Mouse (Mus musculus) myocyte (in vitro differentiated cells): Measurements from ENCODE around the gene Gm20388. TPM values are rescaled to one million over a fixed set of nuclear protein-coding genes. Genes with fewer than 3 reads are reported as not detected.
"Not testable (repeated sequence)": the region's sequence is repeated elsewhere in the genome, so short reads cannot be mapped to it uniquely, and the experiment has no call there.

ENCODE experiments used
- H3K27me3 ChIP-seq: one replicate; pipeline ENCODE4 v1.6.1; 2011; ENCODE audit not compliant: control insufficient read depth, insufficient read depth, insufficient read length
- H3K36me3 ChIP-seq: one replicate; pipeline ENCODE4 v1.6.1; 2011; ENCODE audit not compliant: control insufficient read depth, insufficient read depth
- H3K4me2 ChIP-seq: one replicate; pipeline ENCODE4 v1.6.1; 2011; ENCODE audit warnings: low read depth, control low read depth
- H3K4me3 ChIP-seq: one replicate; pipeline ENCODE4 v1.5.1; 2011; ENCODE audit warnings: mild to moderate bottlenecking, control low read depth, moderate library complexity
- H3K79me2 ChIP-seq: one replicate; pipeline ENCODE4 v1.6.1; 2011; ENCODE audit not compliant: control insufficient read depth, insufficient read depth
- H3ac ChIP-seq: one replicate; pipeline ENCODE4 v1.6.1; 2011; ENCODE audit not compliant: control insufficient read depth, insufficient read length
- CEBPB ChIP-seq: IDR thresholded peaks from 2 replicates; pipeline ENCODE4 v1.6.1; 2011; ENCODE audit warnings: mild to moderate bottlenecking, moderate library complexity; ENCODE audit not compliant: poor library complexity, insufficient read depth, severe bottlenecking
- E2F4 ChIP-seq: IDR thresholded peaks from one replicate; pipeline ENCODE4 v1.6.1; 2011; ENCODE audit warnings: mild to moderate bottlenecking, control low read depth, moderate library complexity; ENCODE audit not compliant: insufficient read depth
- MAX ChIP-seq: IDR thresholded peaks from one replicate; pipeline ENCODE4 v1.6.1; 2011; ENCODE audit warnings: low read depth, mild to moderate bottlenecking, control low read depth
- MYOD1 ChIP-seq, 3 experiments: IDR thresholded peaks; one replicate each; pipeline ENCODE4 v1.6.1; 2011; ENCODE audit warnings: control low read depth in 2 of 3, low read depth in 2 of 3, mild to moderate bottlenecking in 2 of 3, moderate library complexity in 1 of 3; ENCODE audit not compliant: insufficient read length in 2 of 3, control insufficient read depth in 1 of 3
- MYOG ChIP-seq, 3 experiments: IDR thresholded peaks; one replicate each; pipeline ENCODE4 v1.6.1; 2011; ENCODE audit warnings: control low read depth in 2 of 3, low read depth in 2 of 3, mild to moderate bottlenecking in 2 of 3; ENCODE audit not compliant: insufficient read length in 2 of 3, control insufficient read depth in 1 of 3, insufficient read depth in 1 of 3
- POLR2A ChIP-seq: IDR thresholded peaks from one replicate; pipeline ENCODE4 v1.6.1; 2011; ENCODE audit warnings: low read depth, mild to moderate bottlenecking, control low read depth, moderate library complexity; ENCODE audit not compliant: insufficient read length
- POLR2AphosphoS2 ChIP-seq: IDR thresholded peaks from one replicate; pipeline ENCODE4 v1.6.1; 2011; ENCODE audit warnings: low read depth, control low read depth; ENCODE audit not compliant: insufficient read length
- REST ChIP-seq: IDR thresholded peaks from one replicate; pipeline ENCODE4 v1.6.1; 2011; ENCODE audit warnings: mild to moderate bottlenecking, control low read depth, moderate library complexity; ENCODE audit not compliant: insufficient read depth, insufficient read length
- SRF ChIP-seq: IDR thresholded peaks from one replicate; pipeline ENCODE4 v1.6.1; 2011; ENCODE audit warnings: low read depth; ENCODE audit not compliant: control insufficient read depth, insufficient read length
- TCF12 ChIP-seq: IDR thresholded peaks from one replicate; pipeline ENCODE4 v1.6.1; 2011; ENCODE audit warnings: mild to moderate bottlenecking, control low read depth; ENCODE audit not compliant: poor library complexity, insufficient read depth, severe bottlenecking
- TCF3 ChIP-seq: IDR thresholded peaks from one replicate; pipeline ENCODE4 v1.6.1; 2011; ENCODE audit warnings: low read depth, control low read depth; ENCODE audit not compliant: insufficient read length
- USF1 ChIP-seq: IDR thresholded peaks from one replicate; pipeline ENCODE4 v1.6.1; 2011; ENCODE audit warnings: low read depth, mild to moderate bottlenecking, control low read depth, moderate library complexity
- polyA plus RNA-seq: library from polyadenylated mRNA; unstranded; fragments of >200 nt; fragmentation: generic; extraction: Trizol; gene quantifications from one replicate; pipeline ENCODE4 v1.2.1, GENCODE M21; 2012; ENCODE audit warnings: missing spikeins

Gene Gm20388
- polyA plus RNA-seq, 1 experiment, result 15.3 TPM

- Histone ChIP-seq H3ac (no peak overlapping the region), H3K36me3 (no peaks in the 10 kb centered on the region), H3K79me2 (no peaks in the 10 kb centered on the region), H3K4me2 (no peak overlapping the region), H3K27me3 (no peaks in the 10 kb centered on the region), H3K4me3 (no peak overlapping the region)
- TF ChIP-seq MAX (no peak), POLR2AphosphoS2 (no peak), SRF (no peak), CEBPB (no peak), POLR2A (no peak), REST (no peak), TCF12 (no peak), MYOD1 (IDR thresholded peaks at IDR 0.05; ENCODE audit: control insufficient read depth in 1 of 3, insufficient read length in 2 of 3, low read depth in 2 of 3) (no peak), TCF3 (no peak), MYOG (IDR thresholded peaks at IDR 0.05; ENCODE audit: control insufficient read depth in 1 of 3, insufficient read depth in 1 of 3, insufficient read length in 2 of 3, low read depth in 2 of 3) (no peak), E2F4 (no peak), USF1 (no peak)
These were observed 4265.5 kb downstream of the Gm20388 start for GRCm38 (mm10) chr8:124176133-124176532.

- H3K4me2 ChIP-seq, H3K36me3 ChIP-seq, H3K27me3 ChIP-seq, H3K79me2 ChIP-seq, H3K4me3 ChIP-seq, H3ac ChIP-seq: not testable (repeated sequence)
These were observed 4266.5 kb downstream of the Gm20388 start for GRCm38 (mm10) chr8:124177092-124177491.

- Histone ChIP-seq H3K4me2 (no peak overlapping the region), H3ac (no peak overlapping the region), H3K79me2 (no peaks in the 10 kb centered on the region), H3K27me3 (no peaks in the 10 kb centered on the region), H3K36me3 (no peaks in the 10 kb centered on the region), H3K4me3 (no peak overlapping the region)
- no peak for TF ChIP-seq MYOG (IDR thresholded peaks at IDR 0.05; ENCODE audit: control insufficient read depth in 1 of 3, insufficient read depth in 1 of 3, insufficient read length in 2 of 3, low read depth in 2 of 3)
- TF ChIP-seq E2F4, result no peak
- no peak for TF ChIP-seq TCF3
- no peak for TF ChIP-seq REST
- TF ChIP-seq SRF, result no peak
- TF ChIP-seq CEBPB, result no peak
- TF ChIP-seq MAX, result no peak
- TF ChIP-seq POLR2AphosphoS2, result no peak
- TF ChIP-seq POLR2A, result no peak
- TF ChIP-seq USF1, result no peak
- TF ChIP-seq MYOD1 (IDR thresholded peaks at IDR 0.05; ENCODE audit: control insufficient read depth in 1 of 3, insufficient read length in 2 of 3, low read depth in 2 of 3), result no peak
These were observed 4270.2 kb downstream of the Gm20388 start for GRCm38 (mm10) chr8:124180681-124181445.

GRCm38 (mm10) chr8:124181751-124182150 lies 4271.1 kb downstream of the Gm20388 start:
- Histone ChIP-seq H3K4me2 (no peak overlapping the region), H3K27me3 (no peaks in the 10 kb centered on the region), H3K79me2 (no peaks in the 10 kb centered on the region), H3K4me3 (no peak overlapping the region), H3ac (no peak overlapping the region), H3K36me3 (no peaks in the 10 kb centered on the region)
- TF ChIP-seq E2F4 (no peak), MYOD1 (IDR thresholded peaks at IDR 0.05; ENCODE audit: control insufficient read depth in 1 of 3, insufficient read length in 2 of 3, low read depth in 2 of 3) (no peak), MAX (no peak), TCF3 (no peak), POLR2AphosphoS2 (no peak), MYOG (IDR thresholded peaks at IDR 0.05; ENCODE audit: control insufficient read depth in 1 of 3, insufficient read depth in 1 of 3, insufficient read length in 2 of 3, low read depth in 2 of 3) (no peak), POLR2A (no peak), CEBPB (no peak), REST (no peak), USF1 (no peak), SRF (no peak), TCF12 (no peak)

- no peak overlapping the region for H3K4me2 ChIP-seq
- H3K79me2 ChIP-seq, result no peaks in the 10 kb centered on the region
- H3K27me3 ChIP-seq, result no peaks in the 10 kb centered on the region
- H3ac ChIP-seq, result no peak overlapping the region
- H3K36me3 ChIP-seq, result no peaks in the 10 kb centered on the region
- no peak overlapping the region for H3K4me3 ChIP-seq
- TF ChIP-seq CEBPB (no peak), E2F4 (no peak), MAX (no peak), POLR2AphosphoS2 (no peak), SRF (no peak)
These were observed 4271.6 kb downstream of the Gm20388 start for GRCm38 (mm10) chr8:124182224-124182623.
